Mouse (Mus musculus): Measurements from ENCODE around the gene Nlrp5. TPM values are rescaled to one million over a fixed set of nuclear protein-coding genes. Genes with fewer than 3 reads are reported as not detected.
"Not testable (repeated sequence)": the region's sequence is repeated elsewhere in the genome, so short reads cannot be mapped to it uniquely, and the experiment has no call there.

The Nlrp5 gene
- not detected in 2 replicates for polyA plus RNA-seq (2015; fragmentation: Nextera tagmentation; extraction: Ambion mirVana)

DNA sequence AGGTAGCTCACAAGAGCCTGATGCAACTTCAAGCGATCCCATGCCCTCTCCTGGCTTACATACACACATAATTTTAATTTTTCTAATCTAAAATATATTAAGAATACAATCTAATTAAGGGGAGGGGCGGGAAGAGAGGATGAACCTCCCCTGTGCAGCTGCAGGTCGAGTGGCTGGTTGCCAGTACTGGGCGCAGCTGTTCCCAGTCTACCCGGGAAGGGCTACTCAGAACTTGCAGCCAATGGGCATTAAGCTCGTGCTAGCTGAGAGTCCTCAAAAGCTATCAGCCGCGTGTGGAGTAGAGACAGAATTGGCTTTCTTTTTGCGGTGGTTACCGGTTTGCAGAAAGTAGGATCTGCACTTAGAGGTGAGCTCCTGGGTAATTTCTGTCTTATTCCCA is at the start of gene Nlrp5:
Gene Nlrp5 (plus strand): TSS at position 301 of the 400 bp plus-strand sequence.
- H3K4me2 ChIP-seq, result no peak within 1 kb of the TSS
- H3K36me3 ChIP-seq, result no peaks in the 10 kb centered on the region
- ATAC-seq (ENCODE audit: insufficient number of reproducible peaks, insufficient read depth, low FRiP score, low TSS enrichment, low read depth), result no peak
- H3K9ac ChIP-seq, result no peak within 1 kb of the TSS
- peaks cover 36% of the 10 kb centered on the region for H3K9me3 ChIP-seq
- WGBS, result 71% methylated on average over 10 of the region's 10 CpGs
- H3K27ac ChIP-seq, result no peak within 1 kb of the TSS
- H3K4me3 ChIP-seq, result no peak within 1 kb of the TSS
- no peaks in the 10 kb centered on the region for H3K27me3 ChIP-seq
- H3K4me1 ChIP-seq, result no peaks in the 10 kb centered on the region

DNA sequence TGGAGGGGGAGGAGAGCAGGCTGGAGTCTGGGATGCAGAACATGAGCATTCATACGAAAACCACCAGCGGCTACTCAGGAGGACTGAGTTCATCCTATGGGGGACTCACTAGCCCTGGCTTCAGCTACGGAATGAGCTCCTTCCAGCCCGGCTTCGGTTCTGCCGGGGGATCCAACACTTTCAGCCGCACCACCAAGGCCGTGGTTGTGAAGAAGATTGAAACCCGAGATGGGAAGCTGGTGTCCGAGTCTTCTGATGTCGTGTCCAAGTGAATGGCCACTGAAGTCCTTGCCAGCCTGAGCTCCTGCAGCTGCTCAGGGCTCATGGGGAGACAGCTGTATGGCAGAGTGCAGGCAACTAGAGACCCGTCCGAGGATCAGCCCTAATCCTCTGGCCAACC is 27.4 kb upstream of the Nlrp5 start:
- ATAC-seq (ENCODE audit: insufficient number of reproducible peaks, insufficient read depth, low FRiP score, low TSS enrichment, low read depth); H3K4me3 ChIP-seq; H3K4me2 ChIP-seq; H3K27ac ChIP-seq; H3K27me3 ChIP-seq; H3K36me3 ChIP-seq; H3K9ac ChIP-seq; H3K4me1 ChIP-seq: not testable (repeated sequence)
- 90% methylated on average over 13 of the region's 13 CpGs for WGBS
- peaks cover 29% of the 10 kb centered on the region for H3K9me3 ChIP-seq

DNA sequence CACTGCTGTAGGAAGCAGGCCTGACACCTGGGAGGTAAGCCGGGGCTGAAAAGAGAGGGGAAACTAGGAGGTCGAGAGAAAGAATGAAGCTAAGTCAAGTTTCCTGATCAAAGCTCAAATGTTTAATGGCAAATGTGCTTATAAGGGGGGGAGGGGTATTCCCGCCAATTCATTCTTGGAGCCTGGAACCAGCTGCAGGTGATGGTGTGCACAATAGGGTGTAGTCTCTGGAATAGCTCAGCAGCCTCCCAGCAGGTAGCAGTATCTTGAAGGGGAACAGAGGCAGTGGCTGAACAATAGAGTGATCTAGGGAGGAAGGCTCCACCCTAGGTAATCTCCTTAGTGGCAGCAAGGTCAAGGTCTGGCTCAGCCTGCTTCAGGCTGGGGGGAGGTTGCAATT is 84.5 kb downstream of the Nlrp5 start:
- WGBS, result 72% methylated on average over 3 of the region's 3 CpGs

DNA sequence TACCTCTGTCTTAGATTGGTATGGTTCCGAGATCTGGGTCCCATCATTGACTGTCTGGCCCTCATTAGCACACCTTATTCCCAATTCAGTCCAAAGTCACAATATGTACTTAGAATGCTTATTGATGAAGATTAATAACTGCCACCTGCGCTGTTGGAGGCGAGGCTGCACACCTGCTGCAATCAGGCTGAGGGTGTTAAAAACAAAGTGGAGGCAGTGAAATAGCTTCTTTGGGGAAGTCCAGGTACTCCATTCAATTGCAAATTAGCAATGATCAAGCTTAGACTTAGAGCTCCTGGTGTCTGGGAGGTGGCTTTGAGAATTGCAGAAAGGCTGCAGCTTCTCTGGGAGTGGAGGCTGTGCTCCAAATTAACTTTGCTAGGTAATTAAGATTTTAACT is 85.1 kb downstream of the Nlrp5 start:
- H3K4me3 ChIP-seq; H3K27me3 ChIP-seq; H3K9ac ChIP-seq; H3K4me2 ChIP-seq; H3K36me3 ChIP-seq; H3K27ac ChIP-seq; ATAC-seq (ENCODE audit: insufficient number of reproducible peaks, insufficient read depth, low FRiP score, low TSS enrichment, low read depth); H3K4me1 ChIP-seq: not testable (repeated sequence)
- WGBS, result 61% methylated on average over 3 of the region's 3 CpGs
- peaks cover 27% of the 10 kb centered on the region for H3K9me3 ChIP-seq

More for the DNA sequence above, 84.5 kb downstream of the Nlrp5 start:
- H3K27ac ChIP-seq; H3K27me3 ChIP-seq; H3K4me1 ChIP-seq; ATAC-seq (ENCODE audit: insufficient number of reproducible peaks, insufficient read depth, low FRiP score, low TSS enrichment, low read depth); H3K36me3 ChIP-seq; H3K4me2 ChIP-seq; H3K9ac ChIP-seq; H3K4me3 ChIP-seq: not testable (repeated sequence)
- peaks cover 28% of the 10 kb centered on the region for H3K9me3 ChIP-seq

DNA sequence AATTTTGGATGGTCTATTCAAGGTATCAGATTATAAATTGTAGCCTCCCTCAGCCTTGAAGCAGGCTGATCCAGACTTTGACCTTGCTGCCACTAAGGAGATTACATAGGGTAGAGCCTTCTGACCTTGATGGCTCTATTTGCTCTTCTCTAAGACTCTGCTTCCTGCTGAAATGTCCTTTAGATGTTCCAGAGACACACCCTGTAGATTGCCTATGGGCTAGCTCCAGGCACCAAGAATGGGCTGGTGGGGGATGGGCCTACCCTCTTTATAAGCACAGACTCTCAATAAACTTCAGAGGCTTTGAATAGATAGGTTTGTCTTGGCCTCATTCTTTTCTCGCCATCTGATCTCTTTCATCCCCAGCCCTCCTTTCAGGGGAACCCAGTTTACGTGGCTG is 87.2 kb downstream of the Nlrp5 start:
- H3K4me1 ChIP-seq; H3K36me3 ChIP-seq; ATAC-seq (ENCODE audit: insufficient number of reproducible peaks, insufficient read depth, low FRiP score, low TSS enrichment, low read depth); H3K27me3 ChIP-seq; H3K27ac ChIP-seq; H3K4me3 ChIP-seq; H3K9ac ChIP-seq; H3K4me2 ChIP-seq: not testable (repeated sequence)
- peaks cover 14% of the 10 kb centered on the region; the same call in 1 of the 2 replicates for H3K9me3 ChIP-seq
- WGBS, result 71% methylated on average over 2 of the region's 2 CpGs

Small RNAs within 50 kb of the gene (microRNA-seq; reads per million reads assigned to microRNA genes)
- not detected for gene Gm25196

Other genes starting within 250 kb of the Nlrp5 start
- gene Gm10662, start 241.4 kb upstream of the Nlrp5 start, polyA plus RNA-seq (2015; fragmentation: Nextera tagmentation; extraction: Ambion mirVana), result not detected in 2 replicates
- gene Vmn1r165, start 168.6 kb upstream of the Nlrp5 start, polyA plus RNA-seq (2015; fragmentation: Nextera tagmentation; extraction: Ambion mirVana), result not detected in 2 replicates
- not detected in 2 replicates for gene Vmn1r166, start 134.2 kb upstream of the Nlrp5 start, polyA plus RNA-seq (2015; fragmentation: Nextera tagmentation; extraction: Ambion mirVana)
- not detected in 2 replicates for gene Gm6902, start 107.0 kb upstream of the Nlrp5 start, polyA plus RNA-seq (2015; fragmentation: Nextera tagmentation; extraction: Ambion mirVana)
- not detected in 2 replicates for gene Nlrp4e, start 84.7 kb upstream of the Nlrp5 start, polyA plus RNA-seq (2015; fragmentation: Nextera tagmentation; extraction: Ambion mirVana)
- not detected in 2 replicates for gene Vmn1r167, start 121.3 kb downstream of the Nlrp5 start, polyA plus RNA-seq (2015; fragmentation: Nextera tagmentation; extraction: Ambion mirVana)
- gene Vmn1r168, start 153.8 kb downstream of the Nlrp5 start, polyA plus RNA-seq (2015; fragmentation: Nextera tagmentation; extraction: Ambion mirVana), result not detected in 2 replicates
- gene Vmn1r169, start 189.6 kb downstream of the Nlrp5 start, polyA plus RNA-seq (2015; fragmentation: Nextera tagmentation; extraction: Ambion mirVana), result not detected in 2 replicates
- not detected in 2 replicates for gene Vmn1r170, start 220.3 kb downstream of the Nlrp5 start, polyA plus RNA-seq (2015; fragmentation: Nextera tagmentation; extraction: Ambion mirVana)
- not detected in 2 replicates for gene Vmn1r171, start 244.8 kb downstream of the Nlrp5 start, polyA plus RNA-seq (2015; fragmentation: Nextera tagmentation; extraction: Ambion mirVana)